Mouse (Mus musculus) hindbrain, embryonic 14.5 days (tissue): ENCODE data around the gene Zfp46. TPM values are rescaled to one million over a fixed set of nuclear protein-coding genes. Genes with fewer than 3 reads are reported as not detected.

Experiments used
- ATAC-seq: fragments of 200-750 bp; cut with Nextera tagmentation; 2 replicates; pipeline ENCODE4 v1.8.0; 2017; ENCODE audit warnings: moderate number of reproducible peaks, mild to moderate bottlenecking, moderate TSS enrichment, moderate library complexity; ENCODE audit not compliant: low FRiP score
- DNase-seq: peaks from one replicate; pipeline ENCODE4 v3.0.0-alpha.2; 2015; ENCODE audit warnings: low spot score
- H3K27ac ChIP-seq: fragments of 300-500 bp; sonication (generic); 2 replicates; pipeline ENCODE4 v1.5.1; 2014; ENCODE audit warnings: mild to moderate bottlenecking, moderate library complexity
- H3K27me3 ChIP-seq: fragments of 300-500 bp; sonication (generic); 2 replicates; pipeline ENCODE4 v1.6.1; 2014; ENCODE audit warnings: mild to moderate bottlenecking, low read length, mixed read lengths; ENCODE audit not compliant: control insufficient read depth, insufficient read depth
- H3K36me3 ChIP-seq: fragments of 300-500 bp; sonication (generic); replicated peaks from 2 replicates; pipeline ENCODE4 v1.6.1; 2014; ENCODE audit not compliant: control insufficient read depth, insufficient read depth
- H3K4me1 ChIP-seq: fragments of 300-500 bp; sonication (generic); replicated peaks from 2 replicates; pipeline ENCODE4 v1.6.1; 2014; ENCODE audit warnings: antibody characterized with exemption, low read length, mixed read lengths; ENCODE audit not compliant: control insufficient read depth, insufficient read depth
- H3K4me2 ChIP-seq: fragments of 300-500 bp; sonication (generic); replicated peaks from 2 replicates; pipeline ENCODE4 v1.6.1; 2014; ENCODE audit warnings: mild to moderate bottlenecking, moderate library complexity
- H3K4me3 ChIP-seq: fragments of 300-500 bp; sonication (generic); replicated peaks from 2 replicates; pipeline ENCODE4 v1.5.1; 2014; ENCODE audit warnings: mild to moderate bottlenecking, low read length
- H3K9ac ChIP-seq: fragments of 300-500 bp; sonication (generic); 2 replicates; pipeline ENCODE4 v1.6.1; 2014
- H3K9me3 ChIP-seq: fragments of 300-500 bp; sonication (generic); 2 replicates; pipeline ENCODE4 v1.6.1; 2016; ENCODE audit warnings: low read length; ENCODE audit not compliant: control insufficient read depth
- WGBS: fragments of 180-500 bp; shearing (Covaris S2); extraction: QIAGEN DNeasy Blood & Tissue Kit; methylation state at CpG from one replicate; pipeline ENCODE4 v1.1.7; 2014; 5-methylcytosine and 5-hydroxymethylcytosine counted together
- polyA plus RNA-seq: library from polyadenylated mRNA; unstranded; fragments of >200 nt; fragmentation: Nextera tagmentation; extraction: Ambion mirVana; gene quantifications from 2 replicates; pipeline ENCODE4 v1.2.1, GENCODE M21; 2014

Zfp46 gene
- polyA plus RNA-seq, 1 experiment from 2014 or later = 39.8 TPM

- no peak overlapping the region for H3K27ac ChIP-seq
- H3K27me3 ChIP-seq = no peaks in the 10 kb centered on the region
- H3K9me3 ChIP-seq = no peaks in the 10 kb centered on the region
- no peak overlapping the region for H3K4me2 ChIP-seq
- no peaks in the 10 kb centered on the region for H3K4me1 ChIP-seq
- H3K9ac ChIP-seq = no peak overlapping the region
- no peak for DNase-seq
- 88% methylated on average over 5 of the region's 5 CpGs for WGBS
- peaks cover 67% of the 10 kb centered on the region for H3K36me3 ChIP-seq
- H3K4me3 ChIP-seq = no peak overlapping the region
- ATAC-seq = no peak
Measured at GRCm38 (mm10) chr4:136327238-136327637, 42.8 kb downstream of the Zfp46 start.

DNA sequence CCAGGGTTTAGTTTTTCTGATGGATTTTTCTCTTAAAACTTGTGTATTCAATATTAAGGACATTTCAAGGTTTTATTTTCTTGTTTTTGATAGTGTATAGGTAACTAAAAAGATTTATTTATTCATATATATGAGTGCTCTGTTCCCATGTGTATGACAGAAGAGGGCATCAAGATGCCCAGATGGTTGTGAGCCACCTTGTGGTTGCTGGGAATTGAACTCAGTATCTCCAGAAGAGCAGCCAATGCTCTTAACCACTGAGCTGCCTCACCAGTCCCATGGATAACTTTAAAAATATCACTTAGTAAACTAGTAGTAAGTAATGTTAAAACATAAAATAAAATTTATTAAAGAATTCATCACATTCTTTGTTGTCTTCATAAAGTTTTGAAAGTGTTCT lies 43.6 kb downstream of the Zfp46 start:
- no peak overlapping the region for H3K4me3 ChIP-seq
- ATAC-seq = no peak
- no peaks in the 10 kb centered on the region for H3K4me1 ChIP-seq
- no peak overlapping the region for H3K4me2 ChIP-seq
- H3K27ac ChIP-seq = no peak overlapping the region
- no peak for DNase-seq
- H3K27me3 ChIP-seq = no peaks in the 10 kb centered on the region
- H3K9me3 ChIP-seq = no peaks in the 10 kb centered on the region
- H3K36me3 ChIP-seq = peaks cover 67% of the 10 kb centered on the region
- no peak overlapping the region for H3K9ac ChIP-seq

GRCm38 (mm10) chr4:136331709-136332108 lies 47.2 kb downstream of the Zfp46 start:
- H3K27ac ChIP-seq = no peak overlapping the region
- no peak overlapping the region for H3K4me2 ChIP-seq
- H3K4me1 ChIP-seq = no peaks in the 10 kb centered on the region
- no peaks in the 10 kb centered on the region for H3K27me3 ChIP-seq
- DNase-seq = no peak
- no peak overlapping the region for H3K4me3 ChIP-seq
- H3K9me3 ChIP-seq = no peaks in the 10 kb centered on the region
- H3K36me3 ChIP-seq = peaks cover 87% of the 10 kb centered on the region
- 94% methylated on average over 3 of the region's 3 CpGs for WGBS
- no peak overlapping the region for H3K9ac ChIP-seq
- ATAC-seq = no peak

DNA sequence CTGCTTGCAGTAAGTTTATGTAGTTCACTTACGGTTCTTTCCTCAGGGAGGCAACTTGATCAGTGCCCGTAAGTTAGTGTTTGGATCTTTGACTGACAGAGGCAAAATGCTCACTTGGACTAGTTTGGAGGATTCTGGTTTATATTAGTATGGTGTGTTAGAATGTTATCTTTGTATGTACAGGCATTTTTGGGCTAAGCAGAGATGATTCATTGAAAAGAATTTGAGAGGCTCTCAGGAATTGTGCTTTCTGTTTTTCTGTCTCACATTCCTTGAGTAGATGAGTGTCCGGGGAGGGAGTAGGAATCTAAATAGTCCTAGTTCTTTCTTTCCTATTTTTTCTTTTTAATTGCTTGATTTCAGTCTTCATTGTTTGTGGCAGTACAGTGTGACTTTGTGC lies 48.7 kb downstream of the Zfp46 start:
- H3K4me1 ChIP-seq = no peaks in the 10 kb centered on the region
- H3K4me2 ChIP-seq = no peak overlapping the region
- peaks cover 86% of the 10 kb centered on the region for H3K36me3 ChIP-seq
- no peak overlapping the region for H3K9ac ChIP-seq
- no peak overlapping the region for H3K27ac ChIP-seq
- DNase-seq = no peak
- ATAC-seq = no peak
- 94% methylated on average over 3 of the region's 3 CpGs for WGBS
- no peaks in the 10 kb centered on the region for H3K27me3 ChIP-seq
- H3K4me3 ChIP-seq = no peak overlapping the region
- H3K9me3 ChIP-seq = no peaks in the 10 kb centered on the region

DNA sequence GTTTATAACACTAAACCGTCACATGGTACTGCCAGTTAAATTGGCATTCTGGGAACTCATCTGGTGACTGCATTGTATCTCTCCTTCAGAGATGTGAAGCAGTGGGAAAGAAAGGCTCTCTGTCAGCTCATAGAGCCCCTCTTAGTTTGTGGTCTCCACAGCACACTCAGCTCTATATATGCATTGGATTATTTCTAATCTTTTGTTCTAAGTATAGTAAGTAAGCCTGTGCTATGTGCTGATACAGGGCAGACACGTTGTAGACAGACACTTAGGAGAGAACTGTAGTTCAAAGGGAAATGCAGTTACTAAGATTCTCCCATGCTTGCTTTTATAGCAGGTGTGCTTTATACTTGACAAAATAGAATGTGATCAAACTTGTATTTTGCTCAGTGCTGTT lies 50.6 kb downstream of the Zfp46 start:
- WGBS = 76% methylated on average over 2 of the region's 2 CpGs
- no peak overlapping the region for H3K4me2 ChIP-seq
- H3K9me3 ChIP-seq = no peaks in the 10 kb centered on the region
- ATAC-seq = no peak
- DNase-seq = no peak
- H3K27me3 ChIP-seq = no peaks in the 10 kb centered on the region
- no peak overlapping the region for H3K27ac ChIP-seq
- no peak overlapping the region for H3K4me3 ChIP-seq
- no peaks in the 10 kb centered on the region for H3K4me1 ChIP-seq
- H3K9ac ChIP-seq = no peak overlapping the region
- H3K36me3 ChIP-seq = peaks cover 84% of the 10 kb centered on the region

DNA sequence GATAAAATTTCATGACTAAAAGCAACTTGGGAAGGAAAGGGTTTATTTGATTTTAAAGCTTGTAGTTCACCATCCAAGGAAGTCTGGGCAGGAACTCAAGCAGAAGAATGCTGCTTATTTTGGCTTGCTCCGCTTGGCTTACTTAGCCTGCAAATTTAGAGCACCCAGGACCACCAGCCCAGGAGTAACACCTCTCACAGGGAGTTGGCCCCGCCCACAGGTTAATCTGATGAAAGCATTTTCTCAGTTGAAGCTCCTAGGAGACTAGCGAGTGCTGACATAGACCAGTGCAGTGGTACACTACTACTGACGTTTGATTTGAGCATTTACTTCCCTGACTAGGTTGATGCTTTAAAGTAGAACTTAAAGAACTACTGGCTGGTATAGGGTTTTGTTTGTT lies 52.6 kb downstream of the Zfp46 start:
- WGBS = 84% methylated on average over 4 of the region's 4 CpGs
- Histone ChIP-seq H3K9me3 (no peaks in the 10 kb centered on the region), H3K4me1 (no peaks in the 10 kb centered on the region), H3K9ac (no peak overlapping the region), H3K27ac (no peak overlapping the region), H3K36me3 (peaks cover 74% of the 10 kb centered on the region), H3K4me2 (no peak overlapping the region), H3K4me3 (no peak overlapping the region), H3K27me3 (no peaks in the 10 kb centered on the region)
- no peak for ATAC-seq
- no peak for DNase-seq

Other genes with a start within 250 kb of the Zfp46 start
- 264 and 303 TPM in 2 replicates for gene Rpl11, start 231.3 kb upstream of the Zfp46 start, polyA plus RNA-seq
- 194 and 206 TPM in 2 replicates for gene Id3, start 141.2 kb upstream of the Zfp46 start, polyA plus RNA-seq
- 1.2 and 1.3 TPM in 2 replicates for gene E2f2, start 112.3 kb upstream of the Zfp46 start, polyA plus RNA-seq
- 4.9 TPM in 2 replicates for gene Asap3, start 78.3 kb upstream of the Zfp46 start, polyA plus RNA-seq
- 1.2 and 2.0 TPM in 2 replicates for gene Tcea3, start 37.0 kb upstream of the Zfp46 start, polyA plus RNA-seq
- 155 and 177 TPM in 2 replicates for gene Hnrnpr, start 26.3 kb downstream of the Zfp46 start, polyA plus RNA-seq
- 1.9 and 2.1 TPM in 2 replicates for gene Htr1d, start 138.8 kb downstream of the Zfp46 start, polyA plus RNA-seq
- gene 6030445D17Rik, start 177.6 kb downstream of the Zfp46 start, polyA plus RNA-seq = 0.20 and 0.32 TPM in 2 replicates
- 48.6 and 56.8 TPM in 2 replicates for gene Luzp1, start 185.1 kb downstream of the Zfp46 start, polyA plus RNA-seq